Mouse (Mus musculus): ENCODE results near the gene Gltpd2. TPM values are rescaled to one million over a fixed set of nuclear protein-coding genes. Genes with fewer than 3 reads are reported as not detected.

Gene Gltpd2
- total and polyA plus RNA-seq, 3 experiments, result 0.06 TPM; not detected in 2

DNA sequence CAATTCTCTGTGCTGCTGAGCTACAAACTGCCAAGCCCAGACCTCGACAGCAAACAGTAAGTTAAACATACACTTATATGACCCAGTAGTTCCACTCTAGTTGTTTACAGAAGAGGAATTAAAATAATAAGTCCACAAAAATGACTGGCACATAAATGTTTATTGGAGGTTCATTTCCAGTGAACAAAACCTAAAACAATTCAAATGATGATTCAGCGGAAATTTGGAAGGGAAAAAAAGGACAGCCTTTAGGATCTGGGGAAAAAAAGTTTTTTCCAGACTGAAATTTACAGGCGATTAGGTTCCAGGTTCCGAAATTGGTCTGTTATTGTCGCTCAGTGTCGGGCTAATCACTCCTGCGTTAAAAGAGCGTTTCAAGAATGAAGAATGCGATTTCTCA is 20.4 kb downstream of the Gltpd2 start:
- no peaks in the 10 kb centered on the region; the same call in 1 of the 2 replicates for H3K79me2 ChIP-seq (ENCODE audit: control insufficient read depth, insufficient read depth, low read length, poor library complexity)
- TF ChIP-seq GABPA (IDR thresholded peaks at IDR 0.05; ENCODE audit: low read depth, low read length) (no peak), NELFE (IDR thresholded peaks at IDR 0.05; ENCODE audit: low read depth, low read length) (no peak), MXI1 (IDR thresholded peaks at IDR 0.05; ENCODE audit: low read depth, low read length) (0 out of 2 replicates have a peak, but pooled peaks have one; percentile 5), ETS1 (IDR thresholded peaks at IDR 0.05; ENCODE audit: low read depth, low read length) (no peak), CTCF (IDR thresholded peaks at IDR 0.05 in 2 of 3, conservative IDR thresholded peaks at IDR 0.05 in 1 of 3; ENCODE audit: control insufficient read depth in 1 of 3, insufficient read depth in 1 of 3, low read depth in 2 of 3, low read length in 3 of 3, poor library complexity in 1 of 3, severe bottlenecking in 1 of 3) (no peak), MYB (IDR thresholded peaks at IDR 0.05; ENCODE audit: low read depth, low read length) (no peak), MAFK (IDR thresholded peaks at IDR 0.05; ENCODE audit: borderline replicate concordance, low read depth, low read length) (peak; percentile 80), CHD1 (IDR thresholded peaks at IDR 0.05; ENCODE audit: low read depth, low read length) (no peak), UBTF (IDR thresholded peaks at IDR 0.05; ENCODE audit: borderline replicate concordance, insufficient read depth, low read depth, low read length) (no peak)
- peaks cover 11 to 14% of the 10 kb centered on the region in 2 experiments for H3K27me3 ChIP-seq (ENCODE audit: control insufficient read depth in 1 of 2, insufficient read depth in 2 of 2, low read length in 2 of 2)
- no peaks in the 10 kb centered on the region for H3K9me3 ChIP-seq (replicated peaks; ENCODE audit: insufficient read depth, low read length)
- DNase-seq (ENCODE audit: low read depth, low spot score), result no peak
- H3K27ac ChIP-seq (ENCODE audit: control insufficient read depth, low read depth, low read length), result no peak overlapping the region
- peak overlapping the region; percentile 28 for H3K9ac ChIP-seq (ENCODE audit: control insufficient read depth, low read depth, low read length, poor library complexity, severe bottlenecking)
- H3K36me3 ChIP-seq (ENCODE audit: control insufficient read depth in 1 of 2, insufficient read depth in 2 of 2, low read length in 2 of 2), result no peaks in the 10 kb centered on the region
- peak overlapping the region; percentile 45 to 51 for H3K4me3 ChIP-seq (ENCODE audit: control insufficient read depth in 1 of 2, insufficient read depth in 1 of 2, low read depth in 2 of 2, low read length in 2 of 2)
- H3K4me1 ChIP-seq (ENCODE audit: control insufficient read depth in 1 of 2, insufficient read depth in 2 of 2, low read length in 2 of 2), result peaks cover 0 to 3% of the 10 kb centered on the region in 2 experiments; a peak in 2 of 4 replicates

DNA sequence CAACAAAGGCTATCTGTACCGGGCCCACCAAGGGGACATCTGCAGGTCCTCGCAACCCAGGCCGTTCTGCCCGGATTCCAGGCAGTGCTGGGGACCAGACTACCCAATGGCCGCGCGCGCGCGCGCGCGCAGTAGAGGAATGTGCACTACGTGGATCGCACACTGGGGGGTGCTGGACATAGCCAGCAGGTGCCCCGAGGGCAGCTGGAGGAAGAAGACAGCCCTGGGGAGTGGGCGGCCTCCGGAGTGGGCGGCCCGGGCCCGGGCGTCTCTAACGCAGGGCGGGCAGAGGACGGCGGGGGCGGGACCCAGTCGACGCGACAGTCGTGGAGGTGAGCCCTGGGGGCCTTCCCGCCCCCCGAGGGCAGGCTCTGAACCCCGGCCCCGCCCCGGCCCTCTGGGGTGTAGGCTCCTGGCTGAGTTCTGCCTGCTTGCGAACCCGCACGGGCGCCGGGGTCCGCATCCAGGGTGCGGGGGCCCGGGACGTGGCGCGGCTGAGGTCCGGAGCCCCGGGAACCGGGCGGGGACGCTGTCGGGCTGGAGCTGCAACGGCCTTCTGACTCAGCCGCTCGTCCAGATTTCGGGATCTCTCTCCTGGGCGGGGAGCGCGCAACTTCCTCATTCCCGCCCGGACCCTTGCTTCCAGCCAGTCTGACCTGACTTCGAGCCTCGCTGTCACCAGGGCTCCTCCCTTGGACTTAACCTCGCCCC is 21.0 kb downstream of the Gltpd2 start, which contains the start of gene Pld2:
Gene Pld2, plus strand, starts transcription at position 188 of the 711 bp plus-strand sequence.
- TF ChIP-seq TCF12 (IDR thresholded peaks at IDR 0.05; ENCODE audit: low read depth, low read length), result 0 out of 2 replicates have a peak, but pooled peaks have one; percentile 8
- TF ChIP-seq MXI1 (IDR thresholded peaks at IDR 0.05; ENCODE audit: low read depth, low read length), result 0 out of 2 replicates have a peak, but pooled peaks have one; percentile 24
- peak in 2 of 3 experiments; percentile 50 to 59; a peak in 4 of 6 replicates for TF ChIP-seq CTCF (IDR thresholded peaks at IDR 0.05 in 2 of 3, conservative IDR thresholded peaks at IDR 0.05 in 1 of 3; ENCODE audit: control insufficient read depth in 1 of 3, insufficient read depth in 1 of 3, low read depth in 2 of 3, low read length in 3 of 3, poor library complexity in 1 of 3, severe bottlenecking in 1 of 3)
- no peak for TF ChIP-seq NELFE (IDR thresholded peaks at IDR 0.05; ENCODE audit: low read depth, low read length)
- peak; percentile 72 for TF ChIP-seq NRF1 (IDR thresholded peaks at IDR 0.05; ENCODE audit: insufficient read depth, low read depth, low read length, poor library complexity, severe bottlenecking)
- TF ChIP-seq SIN3A (IDR thresholded peaks at IDR 0.05; ENCODE audit: low read length), result peak; percentile 28; the same call in 1 of the 2 replicates
- no peak for TF ChIP-seq KAT2A (conservative IDR thresholded peaks at IDR 0.05; ENCODE audit: low read depth, low read length)
- 0 out of 2 replicates have a peak, but pooled peaks have one; percentile 41 for TF ChIP-seq UBTF (IDR thresholded peaks at IDR 0.05; ENCODE audit: borderline replicate concordance, insufficient read depth, low read depth, low read length)
- peak; percentile 59 for TF ChIP-seq SMC3 (IDR thresholded peaks at IDR 0.05; ENCODE audit: low read depth, low read length)
- no peak for TF ChIP-seq MEF2A (IDR thresholded peaks at IDR 0.05; ENCODE audit: extremely low read depth, insufficient replicate concordance, low read depth, low read length, poor library complexity, severe bottlenecking)
- peak; percentile 25 for TF ChIP-seq RAD21 (IDR thresholded peaks at IDR 0.05; ENCODE audit: low read depth, low read length)
- Histone ChIP-seq H3K27me3 (ENCODE audit: control insufficient read depth in 1 of 2, insufficient read depth in 2 of 2, low read length in 2 of 2) (peaks cover 11 to 14% of the 10 kb centered on the region in 2 experiments), H3K79me2 (ENCODE audit: control insufficient read depth, insufficient read depth, low read length, poor library complexity) (no peaks in the 10 kb centered on the region; the same call in 1 of the 2 replicates), H3K9ac (ENCODE audit: control insufficient read depth, low read depth, low read length, poor library complexity, severe bottlenecking) (peak within 1 kb of the TSS; percentile 28), H3K9me3 (replicated peaks; ENCODE audit: insufficient read depth, low read length) (no peaks in the 10 kb centered on the region), H3K4me3 (ENCODE audit: control insufficient read depth in 1 of 2, insufficient read depth in 1 of 2, low read depth in 2 of 2, low read length in 2 of 2) (peak within 1 kb of the TSS; percentile 45 to 51), H3K36me3 (ENCODE audit: control insufficient read depth in 1 of 2, insufficient read depth in 2 of 2, low read length in 2 of 2) (no peaks in the 10 kb centered on the region), H3K4me1 (ENCODE audit: control insufficient read depth in 1 of 2, insufficient read depth in 2 of 2, low read length in 2 of 2) (peaks cover 0 to 3% of the 10 kb centered on the region in 2 experiments; a peak in 2 of 4 replicates), H3K27ac (ENCODE audit: control insufficient read depth, low read depth, low read length) (no peak within 1 kb of the TSS)
- DNase-seq (ENCODE audit: low read depth, low spot score), result peak; percentile 83

All from MEL (cell line).